Mouse (Mus musculus): Measurements from ENCODE around the gene Samd13.

Samd13 gene

DNA sequence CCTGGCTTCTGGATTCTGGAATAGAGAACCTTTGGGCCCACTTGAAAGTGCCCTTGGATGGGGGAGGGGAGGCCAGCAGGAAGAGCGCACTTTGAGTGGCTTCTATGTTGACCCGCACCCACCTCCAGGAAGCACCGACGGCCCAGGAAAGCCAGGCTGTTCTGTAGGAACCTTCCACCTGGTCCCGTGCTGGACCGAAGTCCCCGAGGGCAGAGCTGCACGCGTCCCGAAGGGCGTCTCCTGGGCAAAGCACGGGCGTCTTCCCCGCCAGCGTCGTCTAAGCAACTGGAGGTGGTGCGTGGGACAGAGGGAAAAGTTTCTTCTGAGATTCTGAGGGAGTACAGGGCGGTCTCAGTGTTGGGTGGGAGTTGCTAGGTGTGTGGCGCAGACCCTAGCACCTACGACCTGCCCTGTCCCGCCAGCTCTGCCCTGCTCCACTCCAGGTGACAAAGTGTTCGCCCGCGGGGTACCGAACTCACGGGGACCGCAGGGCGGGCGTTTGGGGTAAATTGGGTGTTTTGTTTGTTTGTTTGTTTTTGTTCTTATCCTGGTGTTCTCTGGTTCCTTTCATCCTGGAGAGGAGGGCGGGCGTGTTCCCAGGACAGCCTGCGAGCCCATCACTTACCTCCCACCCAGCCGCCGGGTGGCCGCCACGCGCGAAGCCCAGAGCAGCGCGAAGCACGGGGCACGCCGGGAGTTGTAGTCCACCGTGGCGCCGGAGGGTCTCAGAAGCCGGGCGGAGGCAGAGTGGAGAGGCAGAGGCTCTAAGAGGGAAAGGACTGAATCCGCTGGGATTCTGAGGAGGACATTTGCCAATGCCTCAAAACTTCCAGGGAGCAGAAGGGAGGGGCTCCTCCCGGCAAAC, at the start of gene Samd13:
TSS of gene Samd13 (minus strand) at position 782 of the 865 bp plus-strand sequence.
- peak in 1 of 2 experiments; percentile 43 for DNase-seq (ENCODE audit: low spot score in 2 of 2)

DNA sequence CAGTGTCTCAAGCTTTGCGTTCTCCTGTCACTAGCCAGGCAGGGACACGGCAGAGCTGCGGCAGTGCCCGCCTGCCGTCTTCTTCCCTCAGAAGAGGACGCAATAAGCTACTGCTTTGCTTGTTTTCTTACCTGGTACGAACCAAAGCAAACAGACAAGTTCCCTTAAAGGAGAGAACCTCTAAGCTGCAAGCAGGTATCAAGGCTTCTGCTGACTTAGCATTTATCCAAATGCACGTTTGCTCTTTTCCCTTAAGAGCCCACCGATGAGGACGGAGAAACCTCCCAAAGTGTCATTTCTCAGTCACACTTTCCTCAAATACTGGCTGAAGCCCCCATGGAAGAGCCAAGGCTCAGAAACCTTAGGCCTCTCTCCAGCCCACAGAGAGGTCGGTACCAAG, 46.1 kb upstream of the Samd13 start:
- no peak for DNase-seq (ENCODE audit: low spot score in 2 of 2)

DNA sequence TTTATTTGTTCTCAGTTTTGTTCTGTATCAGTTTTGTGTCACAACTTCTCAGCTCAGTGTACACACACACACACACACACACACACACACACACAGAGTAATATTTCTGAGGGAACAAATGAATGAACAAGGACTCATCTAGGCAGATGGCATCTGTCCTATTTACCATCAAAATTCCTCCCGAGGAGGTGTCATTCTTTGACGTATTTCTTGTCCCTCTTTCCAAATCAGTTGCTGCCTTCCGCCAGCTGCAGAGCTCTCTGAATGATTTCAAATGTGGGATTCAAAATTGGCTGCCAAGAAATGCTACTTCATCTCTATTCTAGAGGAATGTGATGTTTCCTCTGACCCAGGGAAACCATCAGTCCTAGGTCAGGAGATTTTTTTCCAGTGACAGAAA, 37.6 kb upstream of the Samd13 start:
- no peak for DNase-seq (ENCODE audit: low spot score in 2 of 2)

DNA sequence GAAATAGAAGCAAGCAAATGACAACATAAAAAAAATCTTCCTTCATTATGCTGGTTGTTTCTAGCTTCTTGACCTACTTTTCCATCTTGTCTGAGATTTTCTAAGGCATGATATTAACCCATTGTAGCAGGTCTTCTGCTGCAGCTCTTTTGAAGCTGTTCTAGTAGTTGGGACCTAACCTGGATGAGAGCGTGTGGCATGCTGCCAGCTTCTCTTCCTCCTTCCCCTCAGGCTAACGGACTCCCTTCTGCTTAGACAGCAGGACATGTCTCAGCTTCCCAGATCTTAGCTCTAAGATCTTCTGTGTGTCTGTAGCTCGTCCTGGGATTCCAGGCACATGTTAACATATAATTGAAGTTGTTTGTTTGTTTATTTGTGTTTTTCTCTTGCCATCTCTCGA, 34.3 kb upstream of the Samd13 start:
- DNase-seq (ENCODE audit: low spot score in 2 of 2): no peak

DNA sequence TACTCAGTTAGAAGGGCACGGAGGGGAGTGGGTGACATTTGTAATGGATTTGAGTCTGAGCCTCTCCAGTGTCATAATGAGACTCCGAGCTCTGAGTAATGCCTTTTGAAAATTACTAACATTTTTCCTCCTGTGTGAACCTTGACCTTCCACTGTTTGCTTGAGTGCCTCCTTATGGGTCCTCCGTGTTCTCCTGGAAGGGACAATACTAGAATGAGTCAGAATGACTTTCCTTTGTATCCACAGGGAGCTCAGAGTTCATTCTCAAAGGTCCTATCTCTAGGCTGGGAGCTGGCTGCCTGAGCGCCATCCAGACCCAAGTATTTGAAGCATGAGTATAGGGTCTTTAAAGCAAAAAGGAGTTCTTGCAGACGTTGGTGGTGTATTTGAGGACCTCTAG, 32.9 kb upstream of the Samd13 start:
- DNase-seq (ENCODE audit: low spot score in 2 of 2): no peak

DNA sequence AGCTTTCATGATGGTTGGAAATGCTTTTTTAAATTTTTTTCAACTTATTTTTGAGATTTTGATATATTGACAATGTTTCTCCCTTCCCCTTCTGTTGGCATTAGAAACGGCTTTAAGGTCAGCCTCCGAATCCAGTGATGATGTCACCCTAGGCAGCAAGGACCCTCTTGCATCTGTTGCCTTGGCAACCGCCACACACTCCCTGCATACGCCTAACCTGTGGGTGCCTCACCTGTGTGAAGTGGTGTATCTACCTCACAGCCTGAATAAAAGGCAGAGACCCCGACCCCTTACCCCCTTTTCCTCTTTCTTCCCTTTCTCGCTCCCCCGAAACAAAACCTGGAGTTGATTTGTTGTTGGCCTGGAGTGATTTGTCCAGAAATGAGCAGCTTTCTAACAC, 26.9 kb upstream of the Samd13 start:
- DNase-seq (ENCODE audit: low spot score in 2 of 2): no peak

DNA sequence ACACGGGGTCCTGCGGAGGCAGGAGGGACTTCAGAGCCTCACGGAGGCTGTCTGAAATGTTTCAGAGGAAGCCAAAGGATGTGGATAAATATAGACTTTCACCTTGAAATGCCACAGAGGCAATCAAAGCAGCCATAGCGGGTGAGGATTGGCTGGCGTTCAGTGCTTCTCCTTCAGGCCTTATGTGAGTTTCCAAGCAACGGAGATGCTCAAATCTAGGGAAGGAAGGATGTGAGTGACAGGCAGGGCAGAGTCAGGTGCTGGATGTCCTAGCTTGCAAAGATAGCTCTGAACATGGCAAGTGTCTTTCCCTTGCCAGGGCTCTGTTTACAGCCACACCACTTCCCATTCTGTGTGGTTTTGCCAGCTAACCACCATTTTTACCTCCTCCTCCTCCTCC, 26.2 kb upstream of the Samd13 start:
- DNase-seq (ENCODE audit: low spot score in 2 of 2): peak in 1 of 2 experiments; percentile 49

DNA sequence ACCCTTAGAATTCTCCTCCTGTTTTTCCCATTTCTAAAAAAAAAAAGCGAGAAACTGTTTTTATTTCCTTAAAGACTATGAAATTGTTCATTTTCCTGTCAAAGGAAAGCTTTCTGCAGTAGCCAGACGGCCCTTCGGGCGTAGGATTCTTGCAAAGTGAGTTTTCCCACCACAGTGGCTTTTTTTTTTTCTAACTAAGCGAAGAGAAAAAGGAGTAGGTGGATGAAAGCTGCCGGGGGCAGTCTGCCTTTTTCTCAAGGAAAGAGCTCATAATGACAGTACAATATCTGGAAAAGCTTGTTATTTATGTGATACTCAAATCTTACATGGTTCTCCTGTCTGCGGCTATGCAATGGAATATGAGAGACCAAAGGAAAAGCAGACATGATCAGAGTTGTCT, 25.7 kb upstream of the Samd13 start:
- DNase-seq (ENCODE audit: low spot score in 2 of 2): no peak

DNA sequence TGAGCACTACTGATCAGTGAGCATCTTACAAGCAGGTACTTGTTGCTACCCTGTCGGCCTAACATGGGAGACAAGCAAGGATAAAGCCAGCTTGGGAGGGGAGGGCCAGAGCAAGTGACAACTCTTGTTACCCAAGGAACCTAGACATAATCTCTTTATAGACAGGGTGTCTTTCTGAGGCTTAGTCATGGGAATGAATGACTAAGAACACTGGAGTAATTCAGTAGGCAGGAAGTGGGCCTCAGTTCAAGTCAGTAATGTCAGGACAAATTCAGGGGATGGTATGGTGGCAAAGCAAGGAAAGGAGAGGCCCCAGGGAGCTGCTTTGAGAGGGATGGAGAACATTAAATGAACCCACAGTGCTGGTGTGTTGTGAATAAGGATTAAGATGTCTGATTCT, 23.7 kb upstream of the Samd13 start:
- no peak for DNase-seq (ENCODE audit: low spot score in 2 of 2)

DNA sequence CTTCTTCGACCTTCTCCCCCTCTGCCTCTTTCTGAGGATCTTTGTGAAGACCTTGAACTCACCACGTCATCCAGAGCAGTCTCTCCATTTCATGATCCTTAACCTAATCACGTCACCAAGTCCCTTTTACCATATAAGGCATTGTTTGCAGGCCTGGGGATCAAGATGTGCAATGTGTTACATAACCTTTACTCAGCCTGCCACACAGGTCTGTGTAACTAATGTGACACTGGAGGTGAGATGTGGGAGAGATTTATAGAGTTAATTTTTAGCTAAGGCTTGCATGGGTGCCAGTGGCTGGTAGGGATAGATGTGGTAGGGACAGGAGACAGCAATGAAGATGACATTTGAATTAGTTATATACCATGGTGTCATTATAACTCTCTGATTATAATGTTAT, 23.0 kb upstream of the Samd13 start:
- DNase-seq (ENCODE audit: low spot score in 2 of 2): no peak

DNA sequence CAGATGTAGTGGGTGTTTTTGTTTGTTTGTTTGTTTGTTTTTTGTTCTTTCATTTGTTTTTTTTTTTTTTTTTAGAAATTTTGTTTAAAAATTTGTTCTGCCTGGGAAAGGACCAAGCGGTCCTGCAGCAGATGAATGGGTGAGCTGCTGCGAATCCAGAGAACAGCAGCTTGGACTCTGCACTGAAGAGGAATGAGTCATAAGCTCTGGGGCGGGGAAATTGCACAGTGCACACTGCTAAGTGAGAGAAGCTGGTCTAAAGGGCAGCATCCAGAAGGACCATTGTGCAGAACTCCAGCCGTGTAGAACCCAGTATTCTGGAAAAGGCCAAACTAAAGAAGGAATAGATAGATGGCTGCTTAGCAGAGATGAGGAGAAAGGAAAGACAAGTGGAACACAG, 18.7 kb upstream of the Samd13 start:
- no peak for DNase-seq (ENCODE audit: low spot score in 2 of 2)

DNA sequence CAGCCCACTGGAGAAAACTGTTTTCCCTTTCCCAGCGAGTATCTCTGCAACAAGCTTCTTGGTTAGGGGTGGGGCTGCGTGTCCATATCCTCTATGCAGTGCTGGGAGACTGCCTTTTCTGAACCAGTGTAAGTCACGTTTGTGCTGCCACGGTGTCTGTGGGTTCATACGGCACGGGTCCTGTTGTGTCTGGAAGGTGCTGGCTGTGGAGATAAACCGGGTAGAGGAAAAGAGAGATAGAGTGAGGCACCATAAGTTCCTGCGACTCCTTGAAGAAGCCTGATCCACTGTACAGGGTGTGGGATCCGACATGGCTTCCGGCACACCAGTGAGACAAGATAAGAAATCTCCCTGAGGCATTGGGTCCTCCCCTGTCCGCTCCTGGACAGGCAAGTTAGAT, 14.7 kb upstream of the Samd13 start:
- DNase-seq (ENCODE audit: low spot score in 2 of 2): no peak

DNA sequence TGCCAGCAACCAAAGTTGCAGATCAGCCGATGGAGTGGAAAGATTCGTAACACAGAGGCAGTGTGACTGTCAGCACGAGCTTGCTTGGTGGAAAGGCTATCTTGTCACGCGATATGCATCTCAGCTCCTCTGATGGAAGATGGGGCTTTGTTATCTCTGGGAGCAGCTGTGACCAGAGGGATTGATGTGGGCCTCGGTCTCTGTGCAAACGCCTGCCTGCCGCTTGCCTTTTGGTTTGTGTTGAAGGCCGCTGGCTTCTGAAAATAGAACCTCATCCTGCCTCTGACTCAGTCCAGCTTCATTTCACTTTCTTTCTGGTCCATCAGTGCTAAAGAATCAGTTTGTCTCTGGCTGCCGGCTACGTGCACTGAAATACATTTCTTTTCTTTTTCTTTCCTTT, 13.6 kb upstream of the Samd13 start:
- DNase-seq (ENCODE audit: low spot score in 2 of 2): no peak

DNA sequence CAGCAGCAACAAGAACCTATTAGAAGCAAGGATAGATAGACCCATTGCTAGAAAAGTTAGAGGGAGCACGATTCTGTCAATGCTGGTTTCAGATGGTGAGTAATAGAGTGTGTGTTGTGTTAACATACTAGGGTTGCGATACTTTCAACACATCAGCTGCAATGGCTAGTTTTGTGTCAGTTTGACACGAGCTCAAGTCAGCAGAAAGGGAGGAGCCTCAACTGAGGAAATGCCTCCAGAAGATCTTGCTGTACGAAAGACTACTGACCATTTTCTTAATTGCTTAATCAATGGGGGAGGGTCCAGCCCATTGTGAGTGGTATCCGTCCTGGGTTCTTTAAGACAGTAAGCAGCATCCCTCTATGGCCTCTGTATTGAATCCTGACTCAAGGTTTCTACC, 7.2 kb upstream of the Samd13 start:
- no peak for DNase-seq (ENCODE audit: low spot score in 2 of 2)

DNA sequence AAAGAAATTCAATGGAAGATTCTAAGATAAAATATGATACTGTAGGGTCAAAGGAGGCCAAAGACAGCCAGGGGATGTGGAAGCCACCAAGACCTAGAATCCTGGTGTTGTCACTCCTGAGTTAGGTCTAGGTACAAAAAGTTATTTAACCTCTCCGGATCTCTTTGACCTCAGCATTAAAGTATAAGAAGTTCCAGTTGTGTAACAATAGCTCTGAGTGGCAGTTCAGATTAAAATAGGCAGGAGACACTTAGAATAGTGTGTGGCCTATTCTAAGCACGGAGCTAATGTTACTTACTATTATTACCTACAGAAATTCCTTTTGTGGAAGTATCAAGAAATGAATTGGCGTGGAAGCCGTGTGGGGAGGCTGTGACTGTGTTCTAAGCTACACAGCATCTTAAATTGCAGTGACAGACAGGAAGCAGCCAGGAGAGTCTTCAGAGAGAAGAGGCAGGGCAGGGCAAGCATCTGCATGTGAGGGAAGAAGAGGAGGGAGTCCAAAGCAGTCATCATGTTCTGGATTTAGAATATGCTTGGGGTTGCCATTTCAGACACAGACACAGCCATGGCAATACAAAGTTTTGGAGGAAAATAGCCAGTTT, 1.8 kb upstream of the Samd13 start:
- DNase-seq (ENCODE audit: low spot score in 2 of 2): no peak

DNA sequence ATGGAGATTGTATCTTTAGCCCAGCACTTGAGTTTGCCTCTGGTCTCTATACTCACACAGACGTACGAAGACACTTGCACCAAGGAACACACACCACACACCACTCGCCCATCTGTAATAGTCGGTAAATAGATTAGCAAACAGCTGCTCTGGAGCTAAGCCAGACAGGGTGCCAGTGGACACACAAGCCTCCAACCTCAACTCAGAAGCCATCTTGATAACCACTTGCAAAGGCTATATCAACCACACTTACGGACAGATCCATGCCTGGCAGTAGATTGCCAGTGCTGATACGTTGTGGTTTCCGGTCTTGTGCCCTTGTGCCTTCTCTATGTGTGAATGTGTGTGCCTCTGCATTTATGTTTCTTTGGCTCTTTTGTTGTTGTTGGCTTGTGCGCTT, 1.0 kb upstream of the Samd13 start:
- no peak for DNase-seq (ENCODE audit: low spot score in 2 of 2)

DNA sequence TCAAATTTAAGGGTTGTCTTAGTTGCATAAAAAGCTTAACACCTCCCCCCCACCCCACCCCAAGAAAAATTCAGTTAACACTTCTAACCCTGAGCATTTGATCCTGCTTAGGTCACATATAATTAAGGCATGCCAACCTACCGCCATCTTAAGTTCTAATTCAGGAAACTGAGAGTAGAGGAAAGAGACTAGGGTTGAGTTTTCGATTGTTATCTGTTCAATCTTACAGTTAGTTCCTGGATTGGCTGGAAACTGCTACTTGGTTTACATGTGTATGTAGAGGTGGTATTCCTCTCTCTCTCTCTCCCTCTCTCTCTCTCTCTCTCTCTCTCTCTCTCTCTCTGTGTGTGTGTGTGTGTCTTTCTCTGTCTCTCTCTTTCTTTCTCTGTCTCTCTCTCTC, 2.3 kb downstream of the Samd13 start:
- no peak for DNase-seq (ENCODE audit: low spot score in 2 of 2)

DNA sequence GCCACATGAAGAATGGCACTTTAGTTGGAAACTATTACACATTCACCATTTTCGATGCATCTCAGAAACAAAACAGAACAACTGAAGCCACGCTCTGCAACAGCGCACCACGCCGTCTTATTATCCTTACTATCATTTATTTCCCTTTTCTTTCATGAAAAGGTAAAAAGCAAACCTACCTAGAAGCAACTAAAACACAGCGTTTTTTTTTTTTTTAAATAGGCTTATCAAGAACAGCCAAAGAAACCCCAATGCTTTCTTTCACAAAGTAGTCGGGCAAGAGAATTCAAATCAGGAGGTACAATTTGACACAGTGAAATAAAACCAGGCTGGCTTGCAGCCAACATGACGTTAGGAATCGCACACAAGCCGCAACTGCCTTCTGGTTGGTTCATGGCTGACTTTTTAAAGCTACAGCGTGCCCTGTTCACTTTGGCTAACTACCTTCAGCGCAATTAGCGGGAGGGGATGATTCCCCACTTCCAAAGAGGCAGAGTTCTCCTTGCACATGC, 3.2 kb downstream of the Samd13 start:
- peak; percentile 44 to 48 for DNase-seq (ENCODE audit: low spot score in 2 of 2)

DNA sequence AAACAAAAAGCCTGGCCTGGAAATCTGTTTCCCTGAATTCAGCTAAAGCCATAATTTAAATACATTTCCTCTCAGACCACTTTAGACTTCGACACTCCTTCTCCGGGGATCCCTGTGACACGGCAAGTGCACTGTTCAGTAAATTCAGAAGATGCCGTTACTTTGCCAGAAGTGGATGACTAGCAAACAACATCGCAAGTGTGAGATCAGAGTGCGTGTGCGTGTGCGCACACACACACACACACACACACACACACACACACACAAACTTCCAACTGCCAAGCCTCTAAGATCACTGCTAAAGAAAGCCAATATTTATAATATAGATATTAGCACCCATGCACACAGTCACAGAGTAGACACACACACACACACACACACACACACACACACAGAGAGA, 3.7 kb downstream of the Samd13 start:
- DNase-seq (ENCODE audit: low spot score in 2 of 2): no peak

DNA sequence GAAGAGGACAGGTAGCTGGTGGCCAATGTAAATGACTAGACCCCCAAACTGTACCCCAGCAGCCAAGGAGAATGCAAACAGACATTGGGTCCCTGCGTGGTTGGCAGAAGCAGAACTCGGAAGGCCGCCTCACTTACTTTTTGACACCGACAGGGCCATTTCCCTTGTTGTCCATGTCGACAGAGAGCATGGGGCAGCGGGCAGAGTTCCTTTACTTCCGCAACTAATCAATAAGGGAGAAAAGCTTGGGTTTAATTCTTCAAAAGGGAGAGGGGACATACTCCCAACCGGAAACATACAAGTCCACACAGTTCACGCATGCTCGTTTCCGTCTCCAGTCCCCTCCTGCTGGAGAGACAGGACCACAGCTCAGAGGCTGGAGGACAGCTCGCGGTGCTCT, 4.8 kb downstream of the Samd13 start:
- no peak for DNase-seq (ENCODE audit: low spot score in 2 of 2)

DNA sequence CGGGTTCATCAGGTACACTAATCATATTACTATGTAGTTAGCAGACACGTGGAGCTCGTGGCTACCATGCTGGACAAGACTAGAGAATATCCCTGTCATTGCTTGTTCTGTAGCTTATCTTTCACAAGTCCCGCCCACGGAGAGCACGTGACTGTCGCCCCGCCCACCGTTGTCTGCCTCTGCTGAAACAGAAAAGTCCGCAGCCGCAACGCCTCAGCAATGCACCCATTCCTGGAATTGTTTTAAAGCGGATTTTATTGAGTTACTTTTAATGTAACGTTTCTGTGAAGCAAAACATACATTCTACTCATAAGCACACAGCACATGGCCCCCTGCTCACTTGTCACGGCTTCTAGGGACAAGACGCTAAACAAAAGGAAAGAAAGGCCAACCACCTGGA, 5.7 kb downstream of the Samd13 start:
- no peak for DNase-seq (ENCODE audit: low spot score in 2 of 2)

DNA sequence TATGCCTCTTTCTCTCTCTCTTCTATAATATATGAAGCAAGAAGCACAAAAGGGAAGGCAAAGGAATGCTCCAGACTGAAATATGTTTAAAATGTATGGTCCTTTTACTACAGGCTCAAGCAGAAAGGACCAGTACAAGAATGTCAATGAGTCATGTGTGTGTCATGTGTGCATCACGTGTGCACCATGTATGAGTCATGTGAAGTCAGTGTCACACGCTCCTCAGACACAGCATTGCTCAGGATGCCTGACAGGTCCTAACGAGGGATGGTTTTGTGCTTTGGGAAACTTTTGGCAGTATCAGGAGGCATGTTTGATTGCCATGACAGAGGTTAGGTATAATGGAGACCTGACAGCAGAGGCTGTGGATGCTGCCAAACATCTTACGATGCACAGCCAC, 9.2 kb downstream of the Samd13 start:
- no peak for DNase-seq (ENCODE audit: low spot score in 2 of 2)

DNA sequence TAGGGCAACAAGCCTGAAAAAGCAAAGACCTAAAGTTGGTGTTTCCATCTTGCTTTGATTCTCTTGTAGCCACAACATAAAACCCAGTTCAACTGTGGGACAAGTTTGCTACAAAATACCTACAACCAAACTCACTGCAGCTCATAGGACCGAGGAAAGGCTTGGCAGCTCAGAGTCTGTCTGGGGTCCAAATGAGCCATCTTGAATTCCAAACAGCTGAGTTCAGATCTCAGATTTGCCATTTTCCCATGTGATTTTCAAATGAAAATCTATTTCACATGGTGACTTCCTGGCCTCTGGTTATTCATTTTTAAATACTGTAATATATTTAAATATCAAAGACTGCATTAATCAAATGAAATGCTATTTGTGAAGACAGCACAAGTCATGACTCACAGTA, 10.3 kb downstream of the Samd13 start:
- no peak for DNase-seq (ENCODE audit: low spot score in 2 of 2)
